Mouse (Mus musculus): Measurements from ENCODE around the gene Psmd1.

- TF ChIP-seq EP300 (IDR thresholded peaks at IDR 0.05) (no peak), CTCF (IDR thresholded peaks at IDR 0.05) (no peak)
These were observed 96.3 kb downstream of the Psmd1 start for GRCm38 (mm10) chr1:86160479-86160878.

Measured in lung, postnatal 0 days (tissue).